Mouse (Mus musculus): Measurements from ENCODE around the gene Sspo.

The Sspo gene

DNA sequence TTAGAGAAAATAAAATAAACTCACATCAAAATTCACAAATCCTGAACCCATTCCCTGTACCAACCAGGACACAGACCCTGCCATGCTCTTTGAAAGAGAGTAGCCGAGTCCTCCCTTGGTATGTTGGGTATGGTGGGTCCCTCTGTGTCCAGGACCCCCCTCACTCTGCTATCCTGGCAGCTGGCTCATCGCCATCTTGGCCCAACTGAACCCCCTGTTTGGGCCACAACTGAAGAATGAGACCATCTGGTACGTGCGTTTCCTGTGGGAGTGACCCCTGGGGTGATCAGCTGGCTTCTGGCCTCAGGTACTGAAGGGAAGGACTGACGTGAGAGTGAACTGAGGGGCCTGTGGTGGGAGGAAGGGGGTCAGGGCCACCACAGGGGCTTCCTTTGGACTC lies 91.8 kb downstream of the Sspo start:
- peak in 1 of 2 experiments; percentile 50 for DNase-seq (ENCODE audit: low spot score in 2 of 2)

DNA sequence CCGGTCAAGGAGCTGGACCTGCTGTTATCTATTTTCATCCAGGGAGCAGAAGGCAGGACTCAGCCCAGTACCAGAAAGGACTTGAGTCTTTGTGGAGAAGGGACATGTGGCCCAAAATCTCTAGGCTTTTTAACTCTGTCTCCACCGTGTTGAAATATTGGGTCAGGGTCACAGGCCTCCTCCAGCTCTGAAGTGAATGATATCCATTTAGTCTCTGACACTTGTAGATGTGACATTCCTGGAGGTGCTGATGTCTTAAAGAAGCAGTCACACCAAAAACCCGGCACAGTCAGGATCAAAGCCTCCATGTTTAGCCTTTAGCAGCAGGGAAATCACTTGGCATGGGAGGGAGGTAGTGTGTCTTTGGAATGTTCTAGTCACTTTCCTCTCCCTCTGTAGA lies 92.7 kb downstream of the Sspo start:
- no peak for DNase-seq (ENCODE audit: low spot score in 2 of 2)

DNA sequence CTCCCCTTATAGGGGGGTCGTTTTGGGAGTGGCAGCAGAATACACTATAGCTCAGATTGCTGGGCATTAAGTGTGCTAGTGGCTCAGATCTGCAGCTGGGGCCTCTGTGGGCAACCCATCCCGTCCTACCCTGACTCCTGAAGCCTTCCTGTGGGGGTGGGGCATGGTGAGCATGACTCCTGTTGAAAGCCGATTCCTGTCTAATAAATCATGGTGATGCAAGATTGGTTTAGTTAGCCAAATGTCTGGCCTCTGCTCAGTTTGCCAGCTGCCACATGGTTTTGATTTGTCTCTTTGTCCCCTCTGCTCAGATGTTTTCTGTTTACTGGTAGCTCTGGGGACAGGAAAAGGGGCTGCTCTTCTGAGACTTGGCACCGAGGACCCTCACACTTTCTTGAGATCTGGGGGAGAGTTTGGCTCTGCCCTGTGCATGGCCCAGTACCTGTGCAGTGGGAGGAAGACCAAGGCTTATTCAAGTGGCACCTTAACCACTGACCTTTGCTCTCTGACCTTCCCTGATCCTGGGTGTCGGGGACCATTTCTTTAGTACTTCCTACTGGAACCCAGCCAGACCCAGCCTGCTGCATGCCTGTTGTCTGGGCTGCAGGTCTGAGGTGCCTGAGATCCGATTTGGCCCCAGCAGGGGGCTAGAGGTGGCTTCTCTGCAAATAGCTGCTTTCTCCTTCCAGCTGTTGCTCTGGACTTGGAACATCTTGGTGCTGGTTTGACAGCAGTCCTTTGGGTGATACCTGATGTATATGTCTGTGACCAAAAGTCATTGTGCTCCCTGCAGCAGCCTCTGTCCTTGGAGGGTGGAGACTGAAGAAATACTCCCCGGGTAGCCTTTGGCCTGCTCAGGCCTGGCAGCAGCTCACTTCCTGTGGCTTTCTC lies 93.8 kb downstream of the Sspo start:
- no peak for DNase-seq (ENCODE audit: low spot score in 2 of 2)

- DNase-seq (ENCODE audit: low spot score in 2 of 2) = no peak
Measured at GRCm38 (mm10) chr6:48542631-48543030, 94.6 kb downstream of the Sspo start.

- DNase-seq (ENCODE audit: low spot score in 2 of 2) = no peak
Measured at GRCm38 (mm10) chr6:48545251-48545650, 97.2 kb downstream of the Sspo start.

- DNase-seq (ENCODE audit: low spot score in 2 of 2) = no peak
Measured at GRCm38 (mm10) chr6:48546271-48546670, 98.2 kb downstream of the Sspo start.

- DNase-seq (ENCODE audit: low spot score in 2 of 2) = no peak
Measured at GRCm38 (mm10) chr6:48546858-48547257, 98.8 kb downstream of the Sspo start.

DNA sequence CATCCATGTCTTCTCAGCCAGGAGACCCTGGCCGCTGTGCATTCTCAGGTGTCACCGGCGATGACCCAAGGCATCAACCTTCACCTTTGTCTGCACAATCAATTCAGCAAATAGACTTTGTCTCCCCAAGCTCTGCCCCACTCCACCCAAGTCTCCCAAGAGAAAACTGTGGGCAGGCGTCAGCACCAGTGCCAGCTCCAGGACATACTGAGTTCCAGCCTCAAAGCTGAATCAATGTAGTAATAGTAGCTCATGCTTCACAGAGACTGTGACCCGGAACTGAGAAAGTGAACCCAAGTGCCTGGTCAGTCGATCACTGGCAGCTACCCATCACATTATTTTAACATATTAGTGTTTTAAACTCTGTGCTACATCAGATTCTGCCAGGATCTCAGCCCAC lies 100.3 kb downstream of the Sspo start:
- DNase-seq (ENCODE audit: low spot score in 2 of 2) = no peak
